Mouse (Mus musculus): ENCODE measurements around the gene Vmn2r32.
"Not testable (repeated sequence)": the region's sequence is repeated elsewhere in the genome, so short reads cannot be mapped to it uniquely, and the experiment has no call there.

Vmn2r32 gene

DNA sequence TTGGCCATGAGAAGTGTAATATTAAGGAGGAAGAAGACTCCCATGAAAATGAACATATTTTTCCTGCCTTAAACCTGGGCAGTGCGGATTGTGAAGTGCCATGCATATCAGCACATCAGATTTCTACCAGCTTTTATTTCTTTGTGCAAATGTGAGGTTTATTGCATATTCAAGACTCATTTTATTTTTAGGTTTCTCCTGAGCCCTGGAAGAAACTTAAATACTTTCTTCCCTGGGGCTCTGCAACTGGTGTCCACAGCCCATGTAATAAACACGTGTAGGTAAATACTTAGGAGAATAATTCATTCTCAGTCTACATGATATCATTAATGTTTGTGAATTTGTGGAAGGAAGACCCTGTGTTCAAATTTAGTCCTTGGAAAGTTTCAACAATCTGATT is at the start of gene Vmn2r32:
Gene Vmn2r32, minus strand, starts transcription at position 101 of the 400 bp plus-strand sequence.
- not testable (repeated sequence) for DNase-seq
